Mouse (Mus musculus): ENCODE results near the gene Mgat5.

DNA sequence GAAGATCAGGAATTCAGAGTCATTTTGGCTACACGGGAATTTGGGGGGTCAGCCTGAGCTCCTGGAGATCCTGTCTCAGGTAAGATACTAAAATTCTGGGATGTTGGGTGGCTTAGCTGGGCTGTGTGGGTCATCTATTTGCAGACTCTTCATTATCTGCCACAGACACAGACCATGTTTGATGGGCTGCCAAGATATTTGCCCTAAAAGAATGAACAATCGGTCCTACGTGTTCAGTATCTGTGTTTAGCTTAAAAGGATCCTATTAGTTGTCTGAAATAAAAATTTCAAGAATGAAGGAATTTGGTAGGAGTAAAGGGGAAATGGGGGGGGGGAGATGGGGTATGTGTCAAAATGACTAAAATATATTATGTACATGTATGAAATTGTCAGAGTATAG lies 105.9 kb downstream of the Mgat5 start:
- TF ChIP-seq CTCF (IDR thresholded peaks at IDR 0.05; ENCODE audit: low read depth, low read length) = no peak
- TF ChIP-seq POLR2A (IDR thresholded peaks at IDR 0.05; ENCODE audit: borderline replicate concordance, low read depth, low read length) = no peak
